Comparison of ENCODE assay signal across 16 mouse cellular contexts in the genomic region with DNA sequence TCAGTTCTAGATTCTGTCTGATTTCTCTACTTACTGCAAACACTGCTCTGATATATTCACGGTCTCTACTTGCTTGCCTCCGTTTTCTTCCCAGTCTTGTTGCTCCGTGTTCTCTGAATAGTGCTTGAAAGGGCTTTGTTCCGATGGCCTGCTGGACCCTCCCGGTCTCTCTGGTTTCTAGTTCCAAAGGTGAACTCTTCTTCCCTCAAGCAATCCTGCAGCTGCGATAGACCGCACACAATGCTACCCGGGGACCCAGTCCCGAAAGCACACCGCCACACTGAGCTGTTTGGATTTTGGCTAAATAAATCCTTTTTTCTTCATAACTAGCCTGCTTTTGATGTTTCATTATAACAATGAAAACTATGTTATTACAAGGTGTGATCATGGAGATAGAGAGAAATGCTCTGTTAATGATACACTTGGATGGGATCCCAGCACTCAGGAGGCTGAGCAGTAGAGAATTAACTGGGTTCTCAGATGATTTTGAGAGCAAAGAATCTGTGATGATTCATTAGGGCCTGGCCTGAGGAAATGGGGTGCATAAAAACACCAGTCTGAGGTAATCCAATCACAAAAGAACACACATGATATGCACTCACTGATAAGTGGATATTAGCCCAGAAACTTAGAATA.
"Had no signal": no experiment of that assay in that cellular context is flagged by ENCODE, and none has a peak within 500 bp of the region (broad histone marks: within the 10 kb centered on the region; RNA-seq: fewer than 3 reads in every experiment).

No protein-coding gene starts in this region.

- H3K36me3 ChIP-seq: lung, embryonic 15.5 days; midbrain, embryonic 13.5 days; midbrain, embryonic 15.5 days; neural tube, embryonic 12.5 days; stomach, embryonic 15.5 days had no signal

- DNase-seq: liver, postnatal 0 days; lung, adult 2 months; lung, postnatal 14 days; lung, postnatal 36 days; right cerebral cortex, postnatal 14 days; thymus, adult 2 months; thymus, postnatal 25 days; thymus, postnatal 4 days had no signal

- H3K9me3 ChIP-seq: lung, embryonic 15.5 days; megakaryocyte, embryonic 14.5 days; midbrain, embryonic 13.5 days; midbrain, embryonic 15.5 days; neural tube, embryonic 12.5 days; stomach, embryonic 15.5 days had no signal

- H3K27me3 ChIP-seq: lung, embryonic 15.5 days; midbrain, embryonic 13.5 days; midbrain, embryonic 15.5 days; neural tube, embryonic 12.5 days; stomach, embryonic 15.5 days had no signal

- H3K27ac ChIP-seq: lung, embryonic 15.5 days; macrophage; midbrain, embryonic 13.5 days; midbrain, embryonic 15.5 days; neural tube, embryonic 12.5 days; stomach, embryonic 15.5 days; stomach, postnatal 0 days had no signal

- H3K4me3 ChIP-seq: lung, embryonic 15.5 days; megakaryocyte, embryonic 14.5 days; midbrain, embryonic 13.5 days; midbrain, embryonic 15.5 days; neural tube, embryonic 12.5 days; stomach, embryonic 15.5 days had no signal

- H3K4me1 ChIP-seq: lung, embryonic 15.5 days; neural tube, embryonic 12.5 days had no signal
